Mouse (Mus musculus) kidney, embryonic 15.5 days (tissue): Measurements from ENCODE around the gene Nub1. TPM values are rescaled to one million over a fixed set of nuclear protein-coding genes. Genes with fewer than 3 reads are reported as not detected.

Experiments used
- ATAC-seq: fragments of 200-750 bp; cut with Nextera tagmentation; replicated peaks from 2 replicates; pipeline ENCODE4 v1.8.0; 2017; ENCODE audit warnings: moderate TSS enrichment; ENCODE audit not compliant: low FRiP score
- H3K27ac ChIP-seq: fragments of 300-500 bp; sonication (generic); 2 replicates; pipeline ENCODE4 v1.5.1; 2015; ENCODE audit warnings: mild to moderate bottlenecking, inconsistent platforms
- H3K27me3 ChIP-seq: fragments of 300-500 bp; sonication (generic); 2 replicates; pipeline ENCODE4 v1.6.1; 2015; ENCODE audit warnings: inconsistent platforms
- H3K36me3 ChIP-seq: fragments of 300-500 bp; sonication (generic); 2 replicates; pipeline ENCODE4 v1.6.1; 2015; ENCODE audit warnings: inconsistent platforms
- H3K4me1 ChIP-seq: fragments of 300-500 bp; sonication (generic); 2 replicates; pipeline ENCODE4 v1.6.1; 2015; ENCODE audit warnings: inconsistent platforms
- H3K4me2 ChIP-seq: fragments of 300-500 bp; sonication (generic); 2 replicates; pipeline ENCODE4 v1.6.1; 2015; ENCODE audit warnings: moderate library complexity, mild to moderate bottlenecking, inconsistent platforms
- H3K4me3 ChIP-seq: fragments of 300-500 bp; sonication (generic); replicated peaks from 2 replicates; pipeline ENCODE4 v1.5.1; 2015; ENCODE audit warnings: mild to moderate bottlenecking, inconsistent platforms
- H3K9ac ChIP-seq: fragments of 300-500 bp; sonication (generic); 2 replicates; pipeline ENCODE4 v1.6.1; 2015; ENCODE audit warnings: mild to moderate bottlenecking, inconsistent platforms
- H3K9me3 ChIP-seq: fragments of 300-500 bp; sonication (generic); replicated peaks from 2 replicates; pipeline ENCODE4 v1.6.1; 2016; ENCODE audit warnings: inconsistent platforms
- WGBS: fragments of 180-500 bp; shearing (Covaris S2); methylation state at CpG from one replicate; pipeline ENCODE4 v1.1.7; 2015; ENCODE audit warnings: mixed read lengths; 5-methylcytosine and 5-hydroxymethylcytosine counted together
- polyA plus RNA-seq: library from polyadenylated mRNA; unstranded; fragments of >200 nt; fragmentation: Nextera tagmentation; extraction: Ambion mirVana; gene quantifications from 2 replicates; pipeline ENCODE4 v1.2.1, GENCODE M21; 2015

The Nub1 gene
- polyA plus RNA-seq, 1 experiment from 2014 or later: 41.2 TPM

DNA sequence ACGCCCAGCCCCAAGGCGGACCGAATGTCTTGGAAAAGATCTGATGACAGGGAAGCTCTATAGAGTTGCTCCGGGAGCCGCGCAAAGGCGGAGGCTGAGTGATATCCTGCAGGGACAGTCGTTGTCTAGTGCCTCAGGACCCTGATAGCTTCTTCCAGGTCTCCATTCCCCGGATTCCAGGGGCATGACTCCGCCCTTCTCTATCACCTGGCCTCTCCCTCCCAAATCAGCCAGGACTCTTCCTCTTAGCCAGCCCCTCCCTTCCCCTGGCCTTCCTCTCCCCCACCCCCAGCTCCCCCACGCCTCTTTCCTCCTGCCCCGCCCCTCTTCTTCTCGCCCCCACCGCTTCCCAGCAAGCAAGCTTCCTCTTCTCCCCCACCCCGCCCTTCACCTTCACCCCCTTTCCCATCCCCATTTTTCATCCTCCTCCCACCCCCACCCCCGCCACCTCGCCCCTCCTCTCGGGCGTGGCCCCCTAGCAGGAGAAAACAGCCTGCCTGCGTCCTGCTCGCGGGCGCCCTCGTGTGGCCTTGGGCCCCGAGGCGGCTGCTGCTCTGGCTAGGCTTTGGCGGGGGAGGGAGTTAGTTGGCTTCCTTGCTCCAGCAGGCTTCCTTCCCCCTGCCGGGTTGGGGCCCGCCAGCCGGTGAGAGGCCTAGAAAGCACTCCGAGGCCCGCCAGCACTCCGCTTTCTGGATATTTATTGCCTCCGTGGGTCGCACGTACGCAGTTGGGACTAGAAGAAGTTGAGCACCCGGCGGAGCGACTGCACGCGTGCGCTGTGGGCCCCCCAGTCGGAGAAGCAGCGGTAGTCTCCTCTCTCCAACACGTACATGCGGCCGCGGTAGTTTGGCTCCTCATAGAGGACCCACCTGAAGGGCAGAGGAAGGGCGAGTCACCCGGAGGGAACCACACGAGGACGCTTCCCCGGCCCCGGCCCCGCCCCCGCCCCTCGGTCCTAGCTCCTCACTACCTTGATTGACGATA, 65.3 kb downstream of the Nub1 start:
- peak overlapping the region; percentile 97 for H3K27ac ChIP-seq
- peaks cover 71% of the 10 kb centered on the region for H3K4me1 ChIP-seq
- 1% methylated on average over 59 of the region's 59 CpGs for WGBS
- no peaks in the 10 kb centered on the region for H3K36me3 ChIP-seq
- no peaks in the 10 kb centered on the region for H3K9me3 ChIP-seq
- H3K4me3 ChIP-seq: peak overlapping the region; percentile 55
- H3K27me3 ChIP-seq: no peaks in the 10 kb centered on the region
- H3K4me2 ChIP-seq: peak overlapping the region; percentile 83
- peak; percentile 68 for ATAC-seq
- H3K9ac ChIP-seq: peak overlapping the region; percentile 77

- 1% methylated on average over 25 of the region's 25 CpGs for WGBS
- peak overlapping the region; percentile 55 for H3K4me3 ChIP-seq
- ATAC-seq: peak; percentile 78
- no peaks in the 10 kb centered on the region for H3K27me3 ChIP-seq
- H3K9ac ChIP-seq: peak overlapping the region; percentile 77
- peak overlapping the region; percentile 97 for H3K27ac ChIP-seq
- peak overlapping the region; percentile 83 for H3K4me2 ChIP-seq
- H3K36me3 ChIP-seq: no peaks in the 10 kb centered on the region
- H3K9me3 ChIP-seq: no peaks in the 10 kb centered on the region
- H3K4me1 ChIP-seq: peaks cover 75% of the 10 kb centered on the region
These were observed 66.2 kb downstream of the Nub1 start for GRCm38 (mm10) chr5:24751305-24752174.

- Histone ChIP-seq H3K27me3 (no peaks in the 10 kb centered on the region), H3K4me3 (peak overlapping the region; percentile 55), H3K9ac (peak overlapping the region; percentile 77; the same call in 1 of the 2 replicates), H3K36me3 (no peaks in the 10 kb centered on the region), H3K4me1 (peaks cover 72% of the 10 kb centered on the region), H3K27ac (peak overlapping the region; percentile 97), H3K4me2 (peak overlapping the region; percentile 83), H3K9me3 (no peaks in the 10 kb centered on the region)
- ATAC-seq: peak; percentile 9
- WGBS: 3% methylated on average over 2 of the region's 2 CpGs
These were observed 66.8 kb downstream of the Nub1 start for GRCm38 (mm10) chr5:24752175-24752498.

DNA sequence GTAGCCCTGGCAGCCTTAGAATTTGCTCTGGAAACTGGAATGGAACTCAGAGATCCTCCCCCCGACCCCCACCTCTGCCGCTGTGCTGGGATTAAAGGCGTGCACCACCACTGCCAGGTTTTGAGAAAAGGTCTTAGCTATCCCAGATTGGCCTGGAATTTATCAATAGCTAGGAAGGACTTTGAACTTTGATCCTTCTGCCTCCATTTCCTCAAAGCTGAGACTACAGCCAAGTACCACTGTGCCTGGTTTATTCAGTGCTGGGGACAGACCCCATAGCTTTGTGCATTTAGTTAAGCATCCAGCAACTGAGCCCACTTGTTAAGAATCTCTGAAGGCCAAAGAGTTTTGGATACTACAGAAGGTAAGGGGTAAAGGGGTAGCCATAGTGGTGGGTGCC, 71.6 kb downstream of the Nub1 start:
- H3K4me1 ChIP-seq: peaks cover 45% of the 10 kb centered on the region
- H3K9ac ChIP-seq: no peak overlapping the region
- H3K27ac ChIP-seq: no peak overlapping the region
- ATAC-seq: no peak
- H3K36me3 ChIP-seq: no peaks in the 10 kb centered on the region
- no peaks in the 10 kb centered on the region for H3K9me3 ChIP-seq
- no peak overlapping the region for H3K4me2 ChIP-seq
- no peaks in the 10 kb centered on the region for H3K27me3 ChIP-seq
- no peak overlapping the region for H3K4me3 ChIP-seq
- 84% methylated on average over 3 of the region's 3 CpGs for WGBS

DNA sequence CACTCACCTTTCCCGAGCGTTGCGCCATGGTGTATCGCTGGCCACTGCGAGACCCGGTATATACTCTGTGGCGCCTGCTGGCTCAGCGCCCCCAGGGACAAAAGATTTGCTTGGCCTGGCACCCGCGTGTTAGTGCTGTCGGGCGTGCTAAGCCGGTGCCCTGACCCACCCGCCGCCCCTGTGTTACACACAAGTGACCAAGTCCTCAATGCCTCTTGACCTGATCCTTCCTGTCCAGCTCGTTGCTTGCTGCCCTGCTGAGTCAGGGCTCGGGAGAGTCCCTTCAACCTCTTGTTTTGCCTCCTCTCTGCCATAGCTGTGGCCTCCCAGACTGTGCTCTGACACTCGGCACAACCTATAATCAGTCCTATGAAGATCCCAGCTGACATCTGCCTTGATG, 72.5 kb downstream of the Nub1 start, which contains the start of gene Crygn:
TSS of gene Crygn (minus strand) at position 193 of the 400 bp plus-strand sequence.
- no peak within 1 kb of the TSS for H3K27ac ChIP-seq
- ATAC-seq: no peak
- H3K36me3 ChIP-seq: no peaks in the 10 kb centered on the region
- H3K4me3 ChIP-seq: no peak within 1 kb of the TSS
- H3K9me3 ChIP-seq: no peaks in the 10 kb centered on the region
- H3K9ac ChIP-seq: no peak within 1 kb of the TSS
- H3K27me3 ChIP-seq: no peaks in the 10 kb centered on the region
- WGBS: 52% methylated on average over 18 of the region's 18 CpGs
- H3K4me1 ChIP-seq: peaks cover 36% of the 10 kb centered on the region
- H3K4me2 ChIP-seq: no peak within 1 kb of the TSS

Other genes starting within 250 kb of the Nub1 start
- gene Fastk, start 240.2 kb upstream of the Nub1 start, polyA plus RNA-seq: 116 and 125 TPM in 2 replicates
- 25.2 and 26.5 TPM in 2 replicates for gene Tmub1, start 237.7 kb upstream of the Nub1 start, polyA plus RNA-seq
- 18.8 and 21.0 TPM in 2 replicates for gene Agap3, start 233.4 kb upstream of the Nub1 start, polyA plus RNA-seq
- gene Gbx1, start 158.3 kb upstream of the Nub1 start, polyA plus RNA-seq: 0.04 and 0.10 TPM in 2 replicates
- gene Asb10, start 144.6 kb upstream of the Nub1 start, polyA plus RNA-seq: 0.61 and 0.67 TPM in 2 replicates
- gene 4931409K22Rik, start 128.7 kb upstream of the Nub1 start, polyA plus RNA-seq: 0.23 TPM in 2 replicates
- 118 TPM in 2 replicates for gene Abcf2, start 108.1 kb upstream of the Nub1 start, polyA plus RNA-seq
- gene Chpf2, start 98.8 kb upstream of the Nub1 start, polyA plus RNA-seq: 23.2 and 24.7 TPM in 2 replicates
- gene Smarcd3, start 61.1 kb upstream of the Nub1 start, polyA plus RNA-seq: 26.5 and 33.4 TPM in 2 replicates
- 28.4 and 32.4 TPM in 2 replicates for gene Wdr86, start 45.2 kb downstream of the Nub1 start, polyA plus RNA-seq
- 2.0 and 3.4 TPM in 2 replicates for gene Crygn, start 72.5 kb downstream of the Nub1 start, polyA plus RNA-seq
- gene Rheb, start 157.1 kb downstream of the Nub1 start, polyA plus RNA-seq: 204 and 221 TPM in 2 replicates